Mouse (Mus musculus): ENCODE measurements around the gene Hoxc8.
A peak's percentile ranks its signal among the peaks of the same experiment; 100 is the strongest.

Hoxc8 gene

DNA sequence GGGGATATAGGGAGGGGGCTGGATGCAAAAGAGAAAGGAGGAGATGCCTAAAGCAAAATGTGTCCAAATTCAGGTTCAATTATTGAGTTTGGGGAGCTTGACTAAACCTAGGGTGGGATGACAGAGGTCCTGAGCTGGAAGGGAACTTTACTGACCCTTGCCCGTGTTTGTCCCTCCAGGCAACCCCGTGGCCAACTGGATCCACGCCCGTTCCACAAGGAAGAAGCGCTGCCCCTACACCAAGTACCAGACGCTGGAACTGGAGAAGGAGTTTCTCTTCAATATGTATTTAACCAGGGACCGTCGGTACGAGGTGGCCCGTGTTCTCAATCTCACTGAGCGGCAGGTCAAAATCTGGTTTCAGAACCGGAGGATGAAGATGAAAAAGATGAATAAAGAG, 6.7 kb upstream of the Hoxc8 start:
- no peak for DNase-seq

DNA sequence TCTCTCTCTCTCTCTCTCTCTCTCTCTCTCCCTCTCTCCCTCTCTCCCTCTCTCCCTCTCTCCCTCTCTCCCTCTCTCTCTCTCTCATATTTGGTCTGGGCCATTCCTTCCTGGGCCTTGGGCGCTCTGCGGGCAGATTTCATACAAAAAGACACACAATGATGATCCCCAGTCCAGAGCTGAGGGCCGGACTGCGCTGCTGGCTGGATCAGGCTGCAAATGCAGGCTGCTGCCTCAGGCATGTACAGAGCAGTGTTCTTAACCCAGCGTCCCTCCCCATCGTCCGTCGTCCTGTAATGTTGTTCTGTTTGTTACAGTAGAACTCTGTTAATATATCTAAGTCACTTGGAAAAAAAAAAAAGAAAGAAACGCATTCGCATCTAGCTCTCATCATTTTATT, 5.9 kb upstream of the Hoxc8 start:
- DNase-seq = no peak

DNA sequence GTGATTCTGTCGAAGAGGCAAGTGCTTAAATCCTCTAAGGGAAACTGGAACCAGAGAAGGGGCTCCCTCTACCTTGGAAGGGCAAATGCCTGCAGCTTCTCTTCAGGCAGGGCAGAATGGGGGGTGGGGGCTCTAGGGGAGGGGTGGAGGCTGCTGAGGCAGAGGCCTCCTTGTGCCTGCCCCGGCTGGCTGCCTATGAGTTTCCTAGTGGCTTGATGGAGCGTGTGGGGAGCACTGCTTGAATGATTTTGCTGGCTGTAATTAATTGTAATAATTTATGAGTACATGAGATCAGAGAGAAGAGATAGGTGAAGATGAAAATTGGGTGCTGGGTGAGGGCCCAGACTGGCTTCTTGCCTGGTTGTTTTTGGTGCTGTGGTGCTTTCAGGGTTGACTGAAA, 5.5 kb upstream of the Hoxc8 start:
- no peak for DNase-seq

DNA sequence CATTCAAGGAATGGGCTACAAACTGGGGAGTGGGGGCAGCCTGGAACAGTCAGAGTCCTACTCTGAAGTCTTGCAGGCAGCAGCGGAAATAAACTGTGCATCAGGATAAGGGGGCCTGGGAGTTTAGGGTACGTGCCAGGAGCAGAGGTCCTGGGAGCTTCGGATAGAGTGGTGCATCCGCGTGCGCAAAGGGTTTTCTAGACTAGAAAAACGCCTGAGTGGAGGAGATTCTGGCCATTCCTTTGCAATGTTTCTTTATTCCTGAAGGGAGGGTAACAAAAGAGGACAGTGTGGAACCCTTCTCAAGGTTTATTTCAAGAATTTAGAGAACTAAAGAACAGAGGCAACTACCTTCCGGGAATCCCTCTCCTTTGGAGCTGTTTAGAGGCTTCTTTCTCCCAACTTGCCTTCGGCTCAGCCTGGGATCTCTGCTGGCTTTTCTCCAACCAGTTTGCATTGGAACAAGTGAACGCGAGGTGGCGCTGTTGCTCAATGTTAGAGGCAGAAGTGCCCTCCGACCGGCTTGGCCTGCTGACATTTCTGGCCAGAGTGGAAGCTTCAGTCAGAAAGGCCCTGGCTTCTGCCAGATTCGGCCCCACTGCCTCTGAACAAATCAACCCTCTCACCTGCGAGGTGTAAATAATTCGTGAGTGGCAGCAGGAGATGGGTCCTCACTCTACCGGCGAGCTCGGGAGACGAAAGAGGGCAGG, 3.1 kb upstream of the Hoxc8 start:
- peak; percentile 60 to 71 for DNase-seq

DNA sequence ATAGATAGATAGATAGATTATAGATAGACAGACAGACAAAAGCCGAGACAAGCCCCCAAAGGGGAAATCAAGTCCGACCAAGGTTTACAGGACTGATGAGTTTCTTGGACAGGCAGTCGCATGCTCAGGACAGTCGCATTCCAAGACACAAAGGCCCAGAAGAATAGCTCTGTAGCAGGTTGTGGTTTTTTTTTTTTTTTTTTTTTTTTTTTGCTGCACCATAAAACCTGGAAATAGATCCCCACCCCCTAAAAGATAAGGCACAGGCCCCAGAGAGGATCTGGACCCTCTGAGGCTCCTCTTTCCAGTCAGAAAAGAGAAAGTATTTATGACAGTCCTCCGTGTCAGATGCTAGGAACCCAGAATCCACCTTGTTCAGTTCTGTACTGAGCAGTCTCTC, 2.3 kb upstream of the Hoxc8 start:
- DNase-seq = no peak

DNA sequence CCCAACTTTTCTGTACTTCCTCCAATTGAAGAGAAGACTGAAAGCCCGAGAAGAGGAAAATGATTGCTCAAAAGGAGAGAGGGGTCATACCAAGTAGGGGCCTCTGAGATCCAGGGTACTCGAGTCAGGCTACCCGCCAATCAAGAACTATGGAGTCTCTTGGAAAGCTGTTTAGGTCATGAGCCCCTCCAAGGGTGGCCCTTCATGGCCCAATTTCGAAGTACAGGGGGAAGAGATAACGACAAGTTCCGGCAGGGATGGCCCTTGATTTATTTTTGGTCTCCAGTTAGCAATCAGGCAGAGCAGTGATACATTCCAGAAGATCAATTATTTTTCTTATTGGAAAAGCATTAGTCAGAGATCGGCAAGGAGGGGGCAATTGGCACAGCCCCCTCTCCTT, 1.4 kb downstream of the Hoxc8 start:
- no peak for DNase-seq

DNA sequence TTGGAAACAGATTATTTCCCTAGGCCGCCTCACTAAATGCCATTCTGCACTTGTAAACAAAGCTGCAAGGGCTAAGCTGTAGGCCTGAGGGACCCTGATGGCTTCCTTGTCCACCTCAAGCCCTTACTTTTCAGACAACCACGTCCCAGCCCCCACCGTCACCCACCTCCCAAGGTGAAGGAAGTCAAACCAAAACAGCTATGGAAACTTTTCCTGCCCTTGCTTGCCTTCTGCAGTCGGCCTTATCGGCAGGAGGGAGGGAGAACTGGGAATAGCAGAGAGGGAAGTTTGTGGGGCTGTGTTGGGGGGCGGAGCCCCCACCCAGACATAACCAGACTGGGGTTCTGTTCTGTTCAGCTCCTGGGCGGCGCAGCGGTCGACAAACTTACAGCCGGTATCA, 1.8 kb downstream of the Hoxc8 start:
- DNase-seq = no peak

DNA sequence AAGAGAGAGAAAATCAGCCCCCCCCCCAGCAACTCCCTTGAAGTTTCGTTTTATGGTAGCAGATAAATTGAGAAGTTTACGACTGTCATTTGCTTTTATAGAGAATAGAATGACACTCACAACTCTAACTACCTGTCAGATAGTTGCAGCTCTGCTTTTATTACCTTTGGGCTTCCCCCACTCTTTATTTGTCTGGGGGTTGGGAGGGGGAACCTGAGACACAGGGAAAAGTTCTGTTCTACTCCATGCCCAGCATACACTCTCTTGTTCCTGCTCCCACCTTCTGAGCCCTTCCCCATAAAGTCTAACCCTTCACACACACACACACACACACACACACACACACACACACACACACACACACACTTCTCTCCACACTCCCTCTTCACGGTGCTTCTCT, 2.5 kb downstream of the Hoxc8 start:
- DNase-seq = no peak

DNA sequence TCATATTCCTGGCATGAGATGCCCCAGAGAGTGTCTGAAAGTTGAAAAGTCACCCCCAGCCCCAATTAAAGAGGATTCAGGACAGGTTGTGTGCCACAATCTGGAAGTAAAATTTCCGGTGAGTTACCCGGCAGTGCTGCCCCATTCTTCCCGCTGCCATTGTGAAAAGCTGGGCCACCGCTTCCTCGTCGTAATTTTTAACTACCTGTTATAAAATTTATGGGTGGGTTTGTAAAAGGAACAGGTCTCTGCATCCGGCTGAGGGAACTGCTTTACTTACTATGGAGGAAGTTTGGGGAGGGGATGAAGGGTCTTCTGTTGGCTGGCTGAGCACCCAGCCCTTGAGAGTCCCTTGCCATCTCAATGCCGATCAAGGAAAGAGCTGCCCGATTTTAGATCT, 6.1 kb downstream of the Hoxc8 start:
- no peak for DNase-seq

DNA sequence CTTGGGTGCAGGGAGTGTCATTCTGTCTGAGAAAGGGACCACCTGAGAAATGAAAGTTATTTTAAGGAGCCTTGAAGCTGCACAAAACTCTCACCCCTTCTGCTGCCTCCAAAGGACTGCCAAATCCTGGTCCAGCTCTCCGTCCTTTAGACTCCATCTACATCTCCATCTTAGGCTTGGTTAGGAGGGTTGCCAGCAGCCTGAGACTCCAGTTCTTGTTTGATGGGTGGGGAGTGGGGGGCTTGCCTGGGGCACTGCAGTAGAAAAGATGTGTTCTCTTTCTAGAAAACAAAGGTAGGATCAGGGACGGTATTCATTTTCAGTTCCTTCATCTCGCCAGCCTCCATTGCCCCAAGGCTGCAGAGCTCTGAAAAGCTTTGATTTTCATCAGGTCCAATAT, 7.0 kb downstream of the Hoxc8 start:
- no peak for DNase-seq

DNA sequence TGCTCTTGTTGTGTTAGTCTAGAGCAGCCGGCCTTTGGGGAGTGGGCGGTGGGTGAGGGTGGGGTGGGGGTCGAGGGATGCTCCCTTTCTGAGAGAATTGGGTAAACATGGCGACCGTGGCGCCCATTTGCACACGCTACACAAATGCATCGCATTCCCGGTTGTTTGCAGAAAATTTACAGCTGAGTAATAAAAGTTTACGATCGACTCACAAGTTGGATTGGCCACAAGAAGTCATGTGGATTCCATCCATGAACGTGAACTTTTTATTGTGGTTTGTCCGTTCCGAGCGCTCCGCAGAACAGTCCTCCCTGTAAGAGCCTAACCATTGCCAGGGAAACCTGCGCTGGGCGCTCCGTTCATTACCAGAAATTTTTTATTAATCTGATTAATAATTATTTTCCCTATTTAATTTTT, 7.5 kb downstream of the Hoxc8 start, which contains the start of gene Hoxc6:
Gene Hoxc6, plus strand, starts transcription at position 319 of the 417 bp plus-strand sequence.
- DNase-seq = no peak

DNA sequence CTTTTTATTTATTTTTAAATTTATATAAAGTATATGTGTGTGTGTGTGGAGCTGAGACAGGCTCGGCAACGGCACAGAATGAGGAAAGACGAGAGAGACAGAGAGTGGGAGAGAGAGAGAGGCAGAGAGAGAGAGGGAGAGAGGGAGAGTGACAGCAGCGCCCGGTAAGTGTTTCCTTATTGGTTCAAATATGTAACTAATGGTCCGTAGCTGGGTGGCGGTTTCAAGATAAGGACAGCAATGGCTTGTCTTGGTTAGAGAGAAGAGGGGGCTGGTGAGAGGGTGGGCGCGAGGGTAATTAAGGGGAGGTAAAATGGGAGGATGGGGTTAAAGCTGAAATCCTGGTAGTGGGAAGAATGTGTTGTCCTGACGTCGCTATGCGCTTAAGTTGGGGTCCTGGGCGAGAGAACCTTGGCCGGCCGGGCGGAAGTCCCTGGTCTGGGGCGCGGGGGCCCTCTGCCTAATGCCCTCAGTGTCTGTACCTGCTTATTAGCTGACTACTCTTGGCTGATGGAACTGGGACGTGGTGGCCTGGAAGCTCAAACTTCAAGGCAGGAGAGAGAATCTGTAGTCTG, 8.3 kb downstream of the Hoxc8 start:
- DNase-seq = no peak

DNA sequence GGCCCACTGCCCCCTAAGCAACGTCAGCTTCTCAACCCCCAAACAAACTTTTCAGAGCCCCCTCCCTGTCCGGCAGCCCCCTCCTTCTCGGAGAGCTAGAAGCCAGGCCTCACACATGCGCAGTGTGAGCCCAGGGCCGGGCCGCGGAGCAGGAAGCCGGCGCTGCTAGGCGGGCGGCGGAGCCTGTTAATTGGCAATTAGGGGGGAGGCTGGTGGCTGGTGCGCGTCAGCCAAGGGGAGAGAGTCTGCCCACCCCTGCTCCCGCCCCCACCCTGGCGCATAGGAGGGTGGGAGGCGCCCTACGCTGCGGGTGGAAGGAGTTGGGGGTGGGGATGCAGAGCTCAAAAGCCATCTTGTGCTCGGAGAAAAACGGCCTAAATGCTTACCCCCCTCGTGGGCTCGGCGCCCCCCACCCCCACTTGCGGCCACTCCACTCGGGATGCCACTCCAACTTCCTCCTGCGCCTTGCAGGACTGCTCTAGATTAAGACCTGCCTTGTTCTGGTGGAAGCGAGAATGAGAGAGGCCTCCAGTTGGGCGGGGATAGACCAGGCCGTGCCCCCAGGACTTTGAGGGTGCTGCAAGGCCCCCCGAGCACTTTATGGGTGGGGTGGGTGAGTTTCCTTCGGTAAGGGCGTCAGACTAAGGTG, 8.9 kb downstream of the Hoxc8 start:
- DNase-seq = peak; percentile 21 to 27

DNA sequence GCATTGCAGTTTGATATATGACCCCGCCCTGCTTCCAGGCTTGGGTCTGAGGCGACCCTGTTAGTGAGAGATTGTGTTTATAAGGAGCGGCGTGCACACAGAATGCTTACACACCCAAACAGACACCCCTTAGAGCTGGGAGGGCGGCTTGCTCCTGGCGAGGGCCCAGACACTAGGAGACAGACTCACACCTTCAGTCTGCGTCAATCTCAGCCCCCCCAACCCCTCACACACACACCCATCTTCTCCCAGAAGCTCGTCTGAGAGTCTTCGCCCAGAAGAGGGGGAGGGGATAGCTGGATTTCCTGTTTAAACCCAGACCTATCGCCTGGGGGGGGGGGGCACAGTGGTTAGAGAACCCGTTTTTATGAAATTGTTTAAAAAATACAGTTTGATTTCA, 9.5 kb downstream of the Hoxc8 start:
- DNase-seq = no peak

DNA sequence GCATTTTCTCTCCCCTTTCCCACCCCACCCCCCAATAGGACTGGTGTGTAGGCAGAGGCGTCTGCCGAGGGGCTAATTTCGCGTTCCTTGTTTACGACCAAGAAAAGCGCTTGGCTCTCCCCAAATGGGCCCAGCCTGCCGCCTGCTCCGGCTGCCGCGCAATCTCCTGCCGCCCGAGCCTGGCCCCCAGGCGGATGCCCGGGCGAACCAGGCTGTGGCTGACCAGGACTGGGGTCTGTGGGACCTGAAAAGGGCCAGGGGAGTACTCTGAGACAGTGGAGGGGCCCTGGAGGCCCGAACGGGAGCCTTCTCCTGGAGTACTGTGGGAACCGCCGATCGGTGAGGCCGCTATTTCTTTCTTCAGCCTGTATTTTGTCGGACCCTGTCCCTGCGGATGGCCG, 10.1 kb downstream of the Hoxc8 start:
- no peak for DNase-seq

DNA sequence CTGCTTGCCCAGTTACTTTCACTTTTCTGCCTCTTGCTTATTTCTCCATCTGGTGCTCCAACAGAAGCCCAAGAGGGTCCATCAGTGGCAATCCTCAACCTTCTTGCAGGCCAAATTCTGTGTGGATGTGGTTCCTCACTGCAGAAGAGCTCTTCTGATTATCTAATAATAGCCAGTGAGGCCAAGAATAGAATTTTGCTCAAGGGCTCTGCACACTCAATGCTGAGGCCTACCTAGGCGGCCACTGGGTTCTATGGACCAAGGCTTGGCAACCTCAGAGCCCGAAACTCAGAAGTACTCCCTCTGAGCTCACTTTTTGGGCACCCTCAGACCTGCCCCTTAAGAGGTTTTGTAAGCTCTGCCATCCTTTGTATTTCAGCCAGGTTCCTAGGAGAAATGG, 11.0 kb downstream of the Hoxc8 start:
- DNase-seq = no peak

DNA sequence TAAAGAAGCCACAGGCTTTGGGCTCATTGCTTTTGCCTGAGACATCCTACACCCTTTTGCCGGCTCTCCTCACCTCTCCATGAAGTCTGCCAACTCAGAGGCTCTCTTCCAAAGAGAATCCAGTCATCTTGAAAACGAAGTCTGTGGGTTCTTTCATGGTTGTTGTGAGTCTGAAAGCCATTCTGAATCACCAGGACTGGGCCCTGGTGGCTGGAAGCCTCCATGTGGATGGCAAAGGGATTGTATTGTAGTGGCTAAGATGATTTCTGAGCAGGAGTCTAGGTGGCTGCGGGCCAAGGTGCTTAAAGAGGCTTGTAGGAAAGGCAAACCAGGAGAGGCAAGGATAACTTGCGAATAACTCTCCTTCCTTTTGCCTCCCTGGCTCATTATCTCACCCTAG, 11.7 kb downstream of the Hoxc8 start:
- no peak for DNase-seq

DNA sequence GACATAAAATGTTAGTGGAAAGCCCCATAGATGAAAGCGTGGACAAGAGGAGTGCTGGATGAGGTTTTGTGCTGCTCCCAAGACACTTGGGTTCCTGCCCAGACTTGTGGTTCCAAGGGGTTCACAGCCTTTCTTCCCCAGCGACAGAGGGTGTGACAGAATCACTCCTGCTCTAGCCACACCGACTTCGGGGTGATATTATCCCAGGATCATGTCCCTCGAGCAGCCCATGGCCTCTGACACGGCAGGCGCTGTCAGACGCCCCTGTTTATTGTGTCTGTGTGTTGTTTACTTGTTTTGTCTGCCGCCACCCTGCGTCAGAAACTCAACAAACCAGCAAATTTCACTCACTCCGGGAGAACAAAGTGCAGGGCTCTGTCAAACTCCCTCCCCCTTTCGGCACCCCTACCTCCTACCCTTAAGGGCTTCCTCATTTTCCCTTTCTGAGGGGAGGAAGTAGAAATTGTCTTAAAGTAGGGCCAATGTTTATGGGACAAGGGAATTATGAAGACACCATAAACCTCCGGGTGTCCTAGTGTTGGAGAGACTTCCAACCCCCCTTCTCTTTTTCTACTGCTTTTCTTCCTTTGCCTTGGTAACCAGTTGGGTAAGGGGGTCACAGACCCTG, 12.5 kb downstream of the Hoxc8 start:
- DNase-seq = no peak

DNA sequence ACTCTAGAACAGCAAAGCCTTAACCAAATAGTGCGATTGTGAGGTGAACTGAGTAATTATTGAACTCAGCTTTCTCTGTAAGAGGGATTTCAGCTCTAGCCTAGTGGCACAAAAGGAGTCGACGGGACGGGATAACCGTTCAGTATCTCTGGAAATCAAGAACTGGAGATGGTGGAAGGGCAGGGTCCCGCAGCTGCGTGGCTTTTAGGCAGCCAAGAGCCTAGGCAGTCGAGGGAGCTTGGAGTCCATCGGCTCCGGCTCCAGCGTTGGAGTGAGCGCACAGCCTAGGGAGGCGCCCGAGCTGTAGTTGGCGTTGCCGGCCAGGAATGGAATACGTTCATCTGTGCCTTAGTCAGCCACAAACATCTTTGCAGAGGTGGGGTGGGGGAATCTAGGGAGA, 14.9 kb downstream of the Hoxc8 start:
- DNase-seq = no peak

DNA sequence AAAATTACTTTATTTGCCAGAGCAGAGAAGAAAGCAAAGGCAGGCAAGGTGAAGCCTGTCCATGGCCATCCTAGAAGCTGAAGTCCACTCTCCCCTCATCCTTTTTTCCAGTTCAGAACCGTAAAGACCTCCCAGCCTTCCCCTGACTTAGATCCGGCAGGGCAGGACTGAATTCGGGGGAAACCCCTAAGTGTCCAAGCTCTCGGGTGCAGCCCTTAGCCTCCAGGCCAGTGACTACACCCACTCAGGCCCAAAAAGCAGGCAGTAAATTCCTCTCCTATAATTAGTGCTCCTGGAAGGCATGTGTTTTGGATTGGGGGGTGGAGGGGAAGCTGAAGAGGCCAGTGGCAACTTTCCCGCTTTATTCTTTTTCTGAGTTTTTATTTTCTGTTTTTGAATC, 15.4 kb downstream of the Hoxc8 start:
- DNase-seq = no peak

DNA sequence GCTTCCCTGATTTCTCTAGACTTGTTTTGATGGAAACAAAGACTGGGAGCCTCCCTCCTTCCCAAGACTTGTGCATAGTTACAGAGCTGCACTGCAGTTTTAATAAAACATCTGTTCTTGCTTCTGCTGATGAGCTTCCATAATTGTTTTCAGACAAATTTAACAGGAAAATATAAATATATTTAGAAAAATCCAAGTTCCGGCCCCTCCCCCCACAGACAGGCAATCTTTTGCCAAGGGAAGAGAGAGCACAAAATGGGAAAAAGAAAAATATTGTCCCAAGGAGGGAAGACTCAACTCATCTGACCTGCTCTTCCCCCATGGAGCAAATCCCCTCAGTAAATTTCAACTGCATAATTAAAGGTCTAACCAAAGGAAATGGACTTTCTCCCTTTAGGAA, 15.9 kb downstream of the Hoxc8 start:
- no peak for DNase-seq

DNA sequence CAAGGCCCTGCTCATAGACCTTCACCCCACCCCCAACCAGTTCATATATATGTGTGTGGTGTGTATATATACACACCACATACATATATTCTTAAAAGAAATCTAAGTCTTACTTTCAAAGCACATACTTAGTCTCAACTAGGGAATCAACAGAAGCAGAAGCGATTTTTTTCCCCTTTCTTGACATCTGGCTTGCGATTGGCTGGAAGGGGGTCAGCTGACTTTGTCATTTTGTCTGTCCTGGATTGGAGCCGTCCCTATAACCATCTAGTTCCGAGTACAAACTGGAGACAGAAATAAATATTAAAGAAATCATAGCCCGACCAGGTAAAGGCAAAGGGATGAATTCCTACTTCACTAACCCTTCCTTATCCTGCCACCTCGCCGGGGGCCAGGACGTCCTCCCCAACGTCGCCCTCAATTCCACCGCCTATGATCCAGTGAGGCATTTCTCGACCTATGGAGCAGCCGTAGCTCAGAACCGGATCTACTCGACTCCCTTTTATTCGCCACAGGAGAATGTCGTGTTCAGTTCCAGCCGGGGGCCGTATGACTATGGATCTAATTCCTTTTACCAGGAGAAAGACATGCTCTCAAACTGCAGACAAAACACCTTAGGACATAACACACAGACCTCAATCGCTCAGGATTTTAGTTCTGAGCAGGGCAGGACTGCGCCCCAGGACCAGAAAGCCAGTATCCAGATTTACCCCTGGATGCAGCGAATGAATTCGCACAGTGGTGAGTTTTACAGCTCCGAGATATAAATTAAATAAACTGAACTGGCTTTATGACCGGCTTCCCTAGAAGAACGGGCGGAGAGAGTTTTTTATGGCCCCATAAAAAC, 19.1 kb downstream of the Hoxc8 start:
- DNase-seq = no peak
